Mouse (Mus musculus) ES-Bruce4 (cell line): ENCODE data around the gene Bmpr2. TPM values are rescaled to one million over a fixed set of nuclear protein-coding genes. Genes with fewer than 3 reads are reported as not detected.

Source experiments
- H3K27ac ChIP-seq: 2 replicates; pipeline ENCODE4 v1.5.1; 2012; ENCODE audit warnings: low read length, inconsistent platforms; ENCODE audit not compliant: insufficient read depth
- H3K27me3 ChIP-seq: 2 replicates; pipeline ENCODE4 v1.6.1; 2012; ENCODE audit warnings: mild to moderate bottlenecking, low read length, inconsistent platforms; ENCODE audit not compliant: control insufficient read depth, poor library complexity, insufficient read depth, severe bottlenecking
- H3K36me3 ChIP-seq: 2 replicates; pipeline ENCODE4 v1.6.1; 2012; ENCODE audit warnings: inconsistent platforms, mild to moderate bottlenecking, low read length, moderate library complexity; ENCODE audit not compliant: control insufficient read depth, poor library complexity, insufficient read depth, severe bottlenecking
- H3K4me1 ChIP-seq: one replicate; pipeline ENCODE4 v1.8.1; 2011; ENCODE audit warnings: low read length; ENCODE audit not compliant: control insufficient read depth, insufficient read depth
- H3K4me3 ChIP-seq: 2 replicates; pipeline ENCODE4 v1.5.1; 2011; ENCODE audit warnings: low read depth, mild to moderate bottlenecking, low read length
- H3K9ac ChIP-seq: 2 replicates; pipeline ENCODE4 v1.6.1; 2012; ENCODE audit warnings: low read depth, mild to moderate bottlenecking, inconsistent platforms; ENCODE audit not compliant: poor library complexity, severe bottlenecking
- H3K9me3 ChIP-seq: replicated peaks from 2 replicates; pipeline ENCODE4 v1.6.1; 2012; ENCODE audit warnings: mild to moderate bottlenecking, low read length, inconsistent platforms; ENCODE audit not compliant: control insufficient read depth, poor library complexity, insufficient read depth, severe bottlenecking
- CTCF ChIP-seq: IDR thresholded peaks from one replicate; pipeline ENCODE4 v1.8.1; 2011; ENCODE audit warnings: low read depth, low read length
- EP300 ChIP-seq: IDR thresholded peaks from 2 replicates; pipeline ENCODE4 v1.6.1; 2011; ENCODE audit warnings: low read depth, low read length; ENCODE audit not compliant: insufficient read depth
- POLR2A ChIP-seq: IDR thresholded peaks from one replicate; pipeline ENCODE4 v1.8.1; 2011; ENCODE audit warnings: low read length; ENCODE audit not compliant: insufficient read depth
- polyA plus RNA-seq: library from polyadenylated mRNA; stranded (reverse); fragments of >200 nt; gene quantifications from 2 replicates; pipeline ENCODE4 v1.2.4, GENCODE M21; 2011; ENCODE audit warnings: low read depth; ENCODE audit not compliant: missing spikeins, insufficient read depth, insufficient read length

Bmpr2 gene
- polyA plus RNA-seq, 1 experiment = 28.5 TPM

- Histone ChIP-seq H3K9me3 (no peaks in the 10 kb centered on the region), H3K4me1 (no peaks in the 10 kb centered on the region), H3K9ac (no peak overlapping the region), H3K4me3 (no peak overlapping the region), H3K27me3 (no peaks in the 10 kb centered on the region), H3K36me3 (no peaks in the 10 kb centered on the region), H3K27ac (no peak overlapping the region)
- TF ChIP-seq EP300 = no peak
- TF ChIP-seq CTCF = no peak
- no peak for TF ChIP-seq POLR2A
Observed at GRCm38 (mm10) chr1:59894025-59894424, 130.8 kb downstream of the Bmpr2 start.

DNA sequence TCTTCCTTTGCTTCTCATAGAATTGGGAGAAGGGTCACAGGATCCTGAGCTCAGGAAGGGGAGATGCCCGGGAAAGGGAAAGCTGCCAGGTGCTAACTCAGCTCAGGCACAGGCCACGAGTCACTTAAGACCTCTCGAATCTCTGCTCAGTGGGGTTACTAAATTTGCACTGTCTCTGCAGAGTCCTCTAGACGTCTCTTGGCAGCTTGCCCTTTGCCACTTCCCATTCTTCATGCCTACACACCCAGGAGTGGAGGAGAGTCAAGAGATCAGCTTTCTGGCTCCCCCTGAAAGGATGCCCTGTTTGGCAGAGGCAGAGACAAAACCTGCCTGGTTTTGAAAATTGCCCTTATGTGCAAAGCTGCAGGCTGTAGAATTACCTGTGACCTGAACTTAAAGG is 132.3 kb downstream of the Bmpr2 start:
- no peak for TF ChIP-seq EP300
- TF ChIP-seq CTCF = no peak
- TF ChIP-seq POLR2A = no peak
- Histone ChIP-seq H3K36me3 (no peaks in the 10 kb centered on the region), H3K9ac (no peak overlapping the region), H3K4me1 (no peaks in the 10 kb centered on the region), H3K9me3 (no peaks in the 10 kb centered on the region), H3K27me3 (no peaks in the 10 kb centered on the region), H3K4me3 (no peak overlapping the region), H3K27ac (no peak overlapping the region)

DNA sequence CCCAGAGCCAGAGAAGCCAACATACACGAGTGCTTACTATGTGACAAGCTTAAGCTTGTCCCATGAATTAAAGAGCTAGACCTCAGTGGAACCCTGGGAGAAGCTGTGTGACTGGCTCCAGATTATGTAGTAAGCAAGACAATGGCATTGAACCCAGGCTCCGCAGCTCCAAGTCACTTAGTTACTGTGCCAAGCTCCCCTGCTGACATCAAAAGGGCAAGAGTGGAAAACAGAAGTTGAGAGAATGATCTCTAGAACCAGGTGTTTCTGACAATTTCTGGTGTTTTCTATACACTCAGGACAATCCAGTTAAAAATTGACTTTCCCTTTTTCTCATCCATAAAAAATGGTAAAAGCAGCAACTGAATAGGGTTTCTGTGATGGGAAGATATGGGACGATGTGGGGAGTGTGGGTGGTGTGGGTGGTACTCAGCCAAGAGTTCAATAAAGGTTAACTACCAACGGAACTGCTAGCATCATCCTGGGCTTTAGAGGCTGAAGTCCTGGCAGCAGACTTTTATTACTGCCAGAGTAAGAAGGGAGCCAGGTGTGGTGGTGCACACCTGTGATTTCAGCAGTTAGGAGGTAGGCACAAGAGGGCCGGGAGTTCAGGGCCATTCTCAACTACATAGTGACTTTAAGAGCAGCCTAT is 134.1 kb downstream of the Bmpr2 start:
- no peaks in the 10 kb centered on the region for H3K9me3 ChIP-seq
- TF ChIP-seq CTCF (no peak), POLR2A (no peak), EP300 (no peak)
- no peak overlapping the region for H3K4me3 ChIP-seq
- no peaks in the 10 kb centered on the region for H3K36me3 ChIP-seq
- H3K27ac ChIP-seq = no peak overlapping the region
- no peaks in the 10 kb centered on the region for H3K27me3 ChIP-seq
- H3K9ac ChIP-seq = no peak overlapping the region
- H3K4me1 ChIP-seq = no peaks in the 10 kb centered on the region

DNA sequence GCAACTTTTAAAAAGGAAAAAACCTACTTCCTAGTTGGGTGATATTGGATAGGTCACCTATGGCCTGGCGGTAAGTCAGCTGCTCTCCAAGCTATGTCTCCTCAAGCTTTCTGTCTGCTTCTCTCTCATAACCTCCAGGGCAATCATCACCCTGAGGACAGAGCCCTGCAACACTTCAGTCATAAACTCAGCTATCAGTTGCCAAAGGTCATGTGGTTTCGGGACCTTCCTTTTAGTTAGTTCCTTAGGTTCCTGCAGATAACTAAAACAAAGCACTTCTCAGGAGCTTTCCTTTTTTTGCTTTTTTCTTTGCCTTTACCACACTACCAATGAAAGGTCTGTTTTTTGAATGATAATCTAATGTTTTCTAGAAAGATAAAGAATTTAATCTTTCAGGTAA is 136.5 kb downstream of the Bmpr2 start:
- Histone ChIP-seq H3K27ac (no peak overlapping the region), H3K4me3 (no peak overlapping the region), H3K9me3 (no peaks in the 10 kb centered on the region), H3K36me3 (no peaks in the 10 kb centered on the region), H3K4me1 (no peaks in the 10 kb centered on the region), H3K27me3 (no peaks in the 10 kb centered on the region), H3K9ac (no peak overlapping the region)
- no peak for TF ChIP-seq EP300
- TF ChIP-seq CTCF = no peak
- TF ChIP-seq POLR2A = no peak

- H3K9ac ChIP-seq = no peak overlapping the region
- H3K4me1 ChIP-seq = no peaks in the 10 kb centered on the region
- H3K27me3 ChIP-seq = no peaks in the 10 kb centered on the region
- TF ChIP-seq CTCF (no peak), EP300 (no peak), POLR2A (no peak)
- no peaks in the 10 kb centered on the region for H3K36me3 ChIP-seq
- no peak overlapping the region for H3K4me3 ChIP-seq
- no peaks in the 10 kb centered on the region for H3K9me3 ChIP-seq
- no peak overlapping the region for H3K27ac ChIP-seq
Observed at GRCm38 (mm10) chr1:59901082-59901876, 138.1 kb downstream of the Bmpr2 start.

- H3K27me3 ChIP-seq = no peaks in the 10 kb centered on the region
- no peaks in the 10 kb centered on the region for H3K9me3 ChIP-seq
- H3K9ac ChIP-seq = no peak overlapping the region
- peaks cover under 1% of the 10 kb centered on the region for H3K4me1 ChIP-seq
- H3K4me3 ChIP-seq = no peak overlapping the region
- no peak overlapping the region for H3K27ac ChIP-seq
- no peaks in the 10 kb centered on the region for H3K36me3 ChIP-seq
- TF ChIP-seq EP300 (no peak), CTCF (no peak), POLR2A (no peak)
Observed at GRCm38 (mm10) chr1:59902634-59903033, 139.4 kb downstream of the Bmpr2 start.
